Mouse (Mus musculus) liver, embryonic 15.5 days (tissue): ENCODE measurements around the gene Zfp109. TPM values are rescaled to one million over a fixed set of nuclear protein-coding genes. Genes with fewer than 3 reads are reported as not detected.

Experiments used
- ATAC-seq: fragments of 200-750 bp; cut with Nextera tagmentation; 2 replicates; pipeline ENCODE4 v1.8.0; 2017; ENCODE audit warnings: moderate number of reproducible peaks, mild to moderate bottlenecking, moderate library complexity; ENCODE audit not compliant: insufficient read depth
- H3K27ac ChIP-seq: fragments of 300-500 bp; sonication (generic); replicated peaks from 2 replicates; pipeline ENCODE4 v1.5.1; 2015; ENCODE audit warnings: mild to moderate bottlenecking, inconsistent platforms
- H3K27me3 ChIP-seq: fragments of 300-500 bp; sonication (generic); 2 replicates; pipeline ENCODE4 v1.6.1; 2015; ENCODE audit warnings: mild to moderate bottlenecking, inconsistent platforms
- H3K36me3 ChIP-seq: fragments of 300-500 bp; sonication (generic); replicated peaks from 2 replicates; pipeline ENCODE4 v1.6.1; 2015; ENCODE audit warnings: moderate library complexity, mild to moderate bottlenecking, inconsistent platforms
- H3K4me1 ChIP-seq: fragments of 300-500 bp; sonication (generic); replicated peaks from 2 replicates; pipeline ENCODE4 v1.6.1; 2015; ENCODE audit warnings: inconsistent platforms
- H3K4me2 ChIP-seq: fragments of 300-500 bp; sonication (generic); 2 replicates; pipeline ENCODE4 v1.6.1; 2015; ENCODE audit warnings: moderate library complexity, mild to moderate bottlenecking, inconsistent platforms
- H3K4me3 ChIP-seq: fragments of 300-500 bp; sonication (generic); replicated peaks from 2 replicates; pipeline ENCODE4 v1.5.1; 2015; ENCODE audit warnings: mild to moderate bottlenecking, inconsistent platforms
- H3K9ac ChIP-seq: fragments of 300-500 bp; sonication (generic); 2 replicates; pipeline ENCODE4 v1.6.1; 2015; ENCODE audit warnings: moderate library complexity, mild to moderate bottlenecking, inconsistent platforms
- H3K9me3 ChIP-seq: fragments of 300-500 bp; sonication (generic); replicated peaks from 2 replicates; pipeline ENCODE4 v1.6.1; 2016; ENCODE audit warnings: inconsistent platforms
- WGBS: fragments of 180-500 bp; shearing (Covaris S2); methylation state at CpG from one replicate; pipeline ENCODE4 v1.1.7; 2015; ENCODE audit warnings: mixed read lengths; ENCODE audit not compliant: insufficient replicate concordance; 5-methylcytosine and 5-hydroxymethylcytosine counted together
- polyA plus RNA-seq: library from polyadenylated mRNA; unstranded; fragments of >200 nt; fragmentation: Nextera tagmentation; extraction: Ambion mirVana; gene quantifications from 2 replicates; pipeline ENCODE4 v1.2.1, GENCODE M21; 2015

Zfp109 gene
- polyA plus RNA-seq, 1 experiment from 2014 or later = 1.0 TPM

GRCm38 (mm10) chr7:24196961-24197360 lies 40.4 kb downstream of the Zfp109 start:
- Histone ChIP-seq H3K9me3 (no peaks in the 10 kb centered on the region), H3K4me3 (no peak overlapping the region), H3K27ac (no peak overlapping the region), H3K27me3 (no peaks in the 10 kb centered on the region), H3K4me2 (no peak overlapping the region), H3K9ac (no peak overlapping the region), H3K36me3 (peaks cover 36% of the 10 kb centered on the region), H3K4me1 (no peaks in the 10 kb centered on the region)
- 77% methylated on average over 4 of the region's 4 CpGs for WGBS
- ATAC-seq = no peak

- WGBS = 70% methylated on average over 3 of the region's 3 CpGs
- Histone ChIP-seq H3K36me3 (peaks cover 6% of the 10 kb centered on the region), H3K4me2 (no peak overlapping the region), H3K27ac (no peak overlapping the region), H3K4me3 (no peak overlapping the region), H3K4me1 (no peaks in the 10 kb centered on the region), H3K9ac (no peak overlapping the region), H3K27me3 (no peaks in the 10 kb centered on the region), H3K9me3 (no peaks in the 10 kb centered on the region)
- no peak for ATAC-seq
These were observed 44.2 kb downstream of the Zfp109 start for GRCm38 (mm10) chr7:24193157-24193556.

DNA sequence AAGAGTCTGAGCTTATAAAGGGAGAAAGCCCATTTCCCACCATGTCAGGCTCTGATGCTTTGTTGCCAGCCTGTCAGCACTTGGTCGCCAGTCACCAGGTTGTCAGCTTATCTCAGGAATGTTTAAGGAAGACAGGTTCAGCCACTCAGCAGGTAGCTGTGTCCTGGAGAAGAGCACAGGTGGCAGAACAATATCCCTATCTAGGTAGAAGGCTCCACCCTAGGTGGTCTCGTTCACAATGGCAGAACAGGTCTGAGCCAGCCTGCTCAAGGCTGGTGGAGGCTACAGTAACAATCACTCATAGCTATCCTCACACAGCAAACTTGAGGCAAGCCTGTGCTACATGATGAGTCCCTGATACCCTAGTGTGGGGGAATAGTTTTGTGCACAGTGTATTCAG lies 46.0 kb downstream of the Zfp109 start:
- H3K9me3 ChIP-seq = no peaks in the 10 kb centered on the region
- no peaks in the 10 kb centered on the region for H3K27me3 ChIP-seq
- no peak overlapping the region for H3K4me2 ChIP-seq
- 0 out of 2 replicates have a peak, but pooled peaks cover 3% of the 10 kb centered on the region for H3K36me3 ChIP-seq
- WGBS = 45% methylated on average over 2 of the region's 2 CpGs
- no peak overlapping the region for H3K4me3 ChIP-seq
- no peak for ATAC-seq
- no peaks in the 10 kb centered on the region for H3K4me1 ChIP-seq
- H3K9ac ChIP-seq = no peak overlapping the region
- no peak overlapping the region for H3K27ac ChIP-seq

- Histone ChIP-seq H3K4me2 (no peak overlapping the region), H3K27me3 (no peaks in the 10 kb centered on the region), H3K27ac (no peak overlapping the region), H3K4me3 (no peak overlapping the region), H3K36me3 (0 out of 2 replicates have a peak, but pooled peaks cover 2% of the 10 kb centered on the region), H3K4me1 (no peaks in the 10 kb centered on the region), H3K9ac (no peak overlapping the region), H3K9me3 (no peaks in the 10 kb centered on the region)
- WGBS = 3% methylated on average over 5 of the region's 5 CpGs
- ATAC-seq = no peak
These were observed 47.8 kb downstream of the Zfp109 start for GRCm38 (mm10) chr7:24189571-24189944.

GRCm38 (mm10) chr7:24188901-24189570 lies 48.3 kb downstream of the Zfp109 start:
- 37% methylated on average over 4 of the region's 4 CpGs for WGBS
- Histone ChIP-seq H3K9me3 (no peaks in the 10 kb centered on the region), H3K4me3 (no peak overlapping the region), H3K4me1 (no peaks in the 10 kb centered on the region), H3K36me3 (no peaks in the 10 kb centered on the region), H3K27me3 (no peaks in the 10 kb centered on the region), H3K4me2 (no peak overlapping the region), H3K9ac (no peak overlapping the region), H3K27ac (no peak overlapping the region)
- no peak for ATAC-seq

DNA sequence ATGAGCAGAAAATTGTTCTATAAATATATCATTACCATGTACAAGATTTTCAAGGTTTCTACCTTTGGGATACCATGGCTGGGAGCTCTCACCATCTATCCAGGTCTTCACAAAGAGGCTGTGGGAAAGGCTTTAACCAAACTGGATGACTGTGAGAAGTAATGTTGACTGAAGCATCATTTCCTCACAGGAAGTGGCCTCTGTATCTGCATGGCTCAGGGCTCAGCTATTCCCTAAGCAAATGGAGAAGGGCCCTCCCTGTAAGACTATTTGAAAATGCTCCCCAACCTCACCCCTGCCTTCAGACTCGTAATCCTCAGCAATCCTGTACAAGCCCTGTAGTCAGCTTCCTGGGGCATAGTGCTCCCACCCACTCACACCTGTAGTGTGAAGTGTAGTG lies 49.7 kb downstream of the Zfp109 start:
- no peak overlapping the region for H3K4me3 ChIP-seq
- no peak overlapping the region for H3K27ac ChIP-seq
- ATAC-seq = no peak
- H3K9ac ChIP-seq = no peak overlapping the region
- no peaks in the 10 kb centered on the region for H3K27me3 ChIP-seq
- no peaks in the 10 kb centered on the region for H3K36me3 ChIP-seq
- 26% methylated on average over 1 of the region's 1 CpGs for WGBS
- no peak overlapping the region for H3K4me2 ChIP-seq
- no peaks in the 10 kb centered on the region for H3K9me3 ChIP-seq
- no peaks in the 10 kb centered on the region for H3K4me1 ChIP-seq

Other genes with a start within 250 kb of the Zfp109 start
- not detected in 2 replicates for gene V1rd19, start 235.9 kb downstream of the Zfp109 start, polyA plus RNA-seq
- not detected in 2 replicates for gene Vmn1r183, start 184.3 kb downstream of the Zfp109 start, polyA plus RNA-seq
- gene Zfp180, start 155.6 kb downstream of the Zfp109 start, polyA plus RNA-seq = 8.0 and 9.7 TPM in 2 replicates
- gene Zfp112, start 125.2 kb downstream of the Zfp109 start, polyA plus RNA-seq = 0.50 and 0.54 TPM in 2 replicates
- gene Zfp235, start 103.4 kb downstream of the Zfp109 start, polyA plus RNA-seq = 3.3 and 3.5 TPM in 2 replicates
- 0.40 and 0.61 TPM in 2 replicates for gene Zfp114, start 62.5 kb downstream of the Zfp109 start, polyA plus RNA-seq
- 1.1 TPM in 2 replicates for gene Zfp111, start 26.1 kb downstream of the Zfp109 start, polyA plus RNA-seq
- 0.38 and 0.51 TPM in 2 replicates for gene Zfp108, start 17.2 kb upstream of the Zfp109 start, polyA plus RNA-seq
- 0.88 and 0.93 TPM in 2 replicates for gene Zfp93, start 32.9 kb upstream of the Zfp109 start, polyA plus RNA-seq
- 2.1 and 2.6 TPM in 2 replicates for gene Zfp61, start 63.7 kb upstream of the Zfp109 start, polyA plus RNA-seq
- 1.7 TPM in 2 replicates for gene Zfp94, start 79.1 kb upstream of the Zfp109 start, polyA plus RNA-seq
- gene Tescl, start 96.4 kb upstream of the Zfp109 start, polyA plus RNA-seq = not detected in 2 replicates
- gene Lypd5, start 111.6 kb upstream of the Zfp109 start, polyA plus RNA-seq = not detected in 2 replicates
- 127 and 144 TPM in 2 replicates for gene Kcnn4, start 132.7 kb upstream of the Zfp109 start, polyA plus RNA-seq
- gene Smg9, start 162.1 kb upstream of the Zfp109 start, polyA plus RNA-seq = 14.8 and 15.9 TPM in 2 replicates
- 0.18 TPM in 1 of 2 replicates, not detected in the other for gene Irgc1, start 214.7 kb upstream of the Zfp109 start, polyA plus RNA-seq
- gene Plaur, start 224.9 kb upstream of the Zfp109 start, polyA plus RNA-seq = 5.8 and 6.5 TPM in 2 replicates
- gene Cadm4, start 244.5 kb upstream of the Zfp109 start, polyA plus RNA-seq = 0.20 and 0.25 TPM in 2 replicates